Mouse (Mus musculus) frontal cortex, postnatal 36 days (tissue): ENCODE results near the gene Tmem41a.
"Not testable (repeated sequence)": the region's sequence is repeated elsewhere in the genome, so short reads cannot be mapped to it uniquely, and the experiment has no call there.

Experiments used
- DNase-seq, 2 experiments: peaks; one replicate each; pipeline ENCODE4 v3.0.0; 2022; ENCODE audit warnings: low spot score in 2 of 2

Gene Tmem41a

GRCm38 (mm10) chr16:21946761-21947715 lies at the start of gene Tmem41a:
Tmem41a (minus strand) TSS chr16:21947552.
- DNase-seq: peak; percentile 87 to 91

- no peak for DNase-seq
These were observed 49.0 kb upstream of the Tmem41a start for GRCm38 (mm10) chr16:21996402-21996801.

GRCm38 (mm10) chr16:21995304-21995703 lies 48.0 kb upstream of the Tmem41a start, which contains the start of gene Liph:
Liph (minus strand) TSS chr16:21995663.
- no peak for DNase-seq

GRCm38 (mm10) chr16:21991774-21992173 lies 44.4 kb upstream of the Tmem41a start:
- DNase-seq: no peak

- DNase-seq: not testable (repeated sequence)
These were observed 43.5 kb upstream of the Tmem41a start for GRCm38 (mm10) chr16:21990893-21991292.

- DNase-seq: no peak
These were observed 40.6 kb upstream of the Tmem41a start for GRCm38 (mm10) chr16:21987956-21988355.

- DNase-seq: no peak
These were observed 38.8 kb upstream of the Tmem41a start for GRCm38 (mm10) chr16:21986191-21986590.

GRCm38 (mm10) chr16:21984091-21984490 lies 36.7 kb upstream of the Tmem41a start:
- no peak for DNase-seq

- no peak for DNase-seq
These were observed 36.2 kb upstream of the Tmem41a start for GRCm38 (mm10) chr16:21983581-21983980.

- no peak for DNase-seq
These were observed 35.8 kb upstream of the Tmem41a start for GRCm38 (mm10) chr16:21983146-21983545.

- DNase-seq: peak; percentile 13 to 24
These were observed 30.0 kb upstream of the Tmem41a start for GRCm38 (mm10) chr16:21977347-21977746.

GRCm38 (mm10) chr16:21976203-21976602 lies 28.9 kb upstream of the Tmem41a start:
- DNase-seq: peak in 1 of 2 experiments; percentile 7

- DNase-seq: no peak
These were observed 24.1 kb upstream of the Tmem41a start for GRCm38 (mm10) chr16:21971446-21971845.

- DNase-seq: no peak
These were observed 23.2 kb upstream of the Tmem41a start for GRCm38 (mm10) chr16:21970536-21970935.

- no peak for DNase-seq
These were observed 22.5 kb upstream of the Tmem41a start for GRCm38 (mm10) chr16:21969874-21970273.

GRCm38 (mm10) chr16:21965576-21965975 lies 18.2 kb upstream of the Tmem41a start:
- DNase-seq: no peak

GRCm38 (mm10) chr16:21955591-21955990 lies 8.2 kb upstream of the Tmem41a start:
- no peak for DNase-seq

- DNase-seq: no peak
These were observed 18.9 kb downstream of the Tmem41a start for GRCm38 (mm10) chr16:21928471-21928870.

GRCm38 (mm10) chr16:21916681-21917080 lies 30.7 kb downstream of the Tmem41a start:
- no peak for DNase-seq

GRCm38 (mm10) chr16:21913347-21913746 lies 34.0 kb downstream of the Tmem41a start:
- no peak for DNase-seq

- DNase-seq: not testable (repeated sequence)
These were observed 38.4 kb downstream of the Tmem41a start for GRCm38 (mm10) chr16:21908906-21909305.

- no peak for DNase-seq
These were observed 40.5 kb downstream of the Tmem41a start for GRCm38 (mm10) chr16:21906902-21907301.

GRCm38 (mm10) chr16:21905996-21906395 lies 41.4 kb downstream of the Tmem41a start:
- no peak for DNase-seq
